Mouse (Mus musculus): ENCODE measurements around the gene Pla2g2c. TPM values are rescaled to one million over a fixed set of nuclear protein-coding genes. Genes with fewer than 3 reads are reported as not detected.

Gene Pla2g2c
- polyA plus RNA-seq, 1 experiment from 2014 or later: 0.25 TPM

- Histone ChIP-seq H3K4me1 (ENCODE audit: insufficient read depth) (no peaks in the 10 kb centered on the region), H3K4me3 (ENCODE audit: low read depth, low read length) (no peak overlapping the region), H3K27me3 (ENCODE audit: insufficient read depth, low read length) (no peaks in the 10 kb centered on the region), H3K27ac (ENCODE audit: low read depth) (no peak overlapping the region), H3K36me3 (ENCODE audit: insufficient read depth) (no peaks in the 10 kb centered on the region), H3K9me3 (ENCODE audit: low read depth, low read length) (no peaks in the 10 kb centered on the region), H3K4me2 (no peak overlapping the region), H3K9ac (no peak overlapping the region)
- no peak for DNase-seq
- 76% methylated on average over 1 of the region's 1 CpGs for WGBS
- ATAC-seq (ENCODE audit: insufficient read depth): no peak
- TF ChIP-seq CTCF (IDR thresholded peaks at IDR 0.05; ENCODE audit: low read depth): no peak
Measured at GRCm38 (mm10) chr4:138714186-138714585, 10.4 kb upstream of the Pla2g2c start.

GRCm38 (mm10) chr4:138716697-138717096 is 7.9 kb upstream of the Pla2g2c start:
- H3K4me2 ChIP-seq: no peak overlapping the region
- no peak overlapping the region for H3K4me3 ChIP-seq (ENCODE audit: low read depth, low read length)
- no peaks in the 10 kb centered on the region for H3K4me1 ChIP-seq (ENCODE audit: insufficient read depth)
- no peak for DNase-seq
- H3K36me3 ChIP-seq (ENCODE audit: insufficient read depth): no peaks in the 10 kb centered on the region
- H3K27me3 ChIP-seq (ENCODE audit: insufficient read depth, low read length): no peaks in the 10 kb centered on the region
- H3K27ac ChIP-seq (ENCODE audit: low read depth): no peak overlapping the region
- no peak for TF ChIP-seq CTCF (IDR thresholded peaks at IDR 0.05; ENCODE audit: low read depth)
- no peak overlapping the region for H3K9ac ChIP-seq
- H3K9me3 ChIP-seq (ENCODE audit: low read depth, low read length): no peaks in the 10 kb centered on the region
- no peak for ATAC-seq (ENCODE audit: insufficient read depth)
- WGBS: 71% methylated on average over 9 of the region's 9 CpGs

GRCm38 (mm10) chr4:138718586-138719263 is 5.9 kb upstream of the Pla2g2c start:
- H3K9me3 ChIP-seq (ENCODE audit: low read depth, low read length): no peaks in the 10 kb centered on the region
- 78% methylated on average over 5 of the region's 5 CpGs for WGBS
- no peak overlapping the region for H3K4me2 ChIP-seq
- no peaks in the 10 kb centered on the region for H3K27me3 ChIP-seq (ENCODE audit: insufficient read depth, low read length)
- no peak for TF ChIP-seq CTCF (IDR thresholded peaks at IDR 0.05; ENCODE audit: low read depth)
- ATAC-seq (ENCODE audit: insufficient read depth) (no peak), DNase-seq (no peak)
- H3K9ac ChIP-seq: no peak overlapping the region
- H3K4me1 ChIP-seq (ENCODE audit: insufficient read depth): no peaks in the 10 kb centered on the region
- no peak overlapping the region for H3K4me3 ChIP-seq (ENCODE audit: low read depth, low read length)
- no peak overlapping the region for H3K27ac ChIP-seq (ENCODE audit: low read depth)
- H3K36me3 ChIP-seq (ENCODE audit: insufficient read depth): no peaks in the 10 kb centered on the region

GRCm38 (mm10) chr4:138719264-138719596 is 5.4 kb upstream of the Pla2g2c start:
- Histone ChIP-seq H3K4me3 (ENCODE audit: low read depth, low read length) (no peak overlapping the region), H3K4me1 (ENCODE audit: insufficient read depth) (no peaks in the 10 kb centered on the region), H3K4me2 (no peak overlapping the region), H3K9me3 (ENCODE audit: low read depth, low read length) (no peaks in the 10 kb centered on the region), H3K27me3 (ENCODE audit: insufficient read depth, low read length) (no peaks in the 10 kb centered on the region), H3K36me3 (ENCODE audit: insufficient read depth) (no peaks in the 10 kb centered on the region), H3K27ac (ENCODE audit: low read depth) (no peak overlapping the region), H3K9ac (no peak overlapping the region)
- DNase-seq (no peak), ATAC-seq (ENCODE audit: insufficient read depth) (no peak)
- 79% methylated on average over 5 of the region's 5 CpGs for WGBS
- no peak for TF ChIP-seq CTCF (IDR thresholded peaks at IDR 0.05; ENCODE audit: low read depth)

- WGBS: 37% methylated on average over 15 of the region's 15 CpGs
- no peak overlapping the region for H3K9ac ChIP-seq
Measured at GRCm38 (mm10) chr4:138723493-138724281, 905 bp upstream of the Pla2g2c start.

GRCm38 (mm10) chr4:138725127-138725461 is 502 bp downstream of the Pla2g2c start:
- Histone ChIP-seq H3K9ac (peak overlapping the region; percentile 28; the same call in 1 of the 2 replicates), H3K27me3 (ENCODE audit: insufficient read depth, low read length) (no peaks in the 10 kb centered on the region), H3K27ac (ENCODE audit: low read depth) (peak overlapping the region; percentile 18; the same call in 1 of the 2 replicates), H3K4me3 (ENCODE audit: low read depth, low read length) (peak overlapping the region; percentile 15), H3K36me3 (ENCODE audit: insufficient read depth) (no peaks in the 10 kb centered on the region), H3K9me3 (ENCODE audit: low read depth, low read length) (no peaks in the 10 kb centered on the region), H3K4me2 (peak overlapping the region; percentile 56), H3K4me1 (ENCODE audit: insufficient read depth) (peaks cover 18% of the 10 kb centered on the region)
- DNase-seq (peak; percentile 78), ATAC-seq (ENCODE audit: insufficient read depth) (peak; percentile 42)
- 3% methylated on average over 13 of the region's 13 CpGs for WGBS
- no peak for TF ChIP-seq CTCF (IDR thresholded peaks at IDR 0.05; ENCODE audit: low read depth)

More at GRCm38 (mm10) chr4:138723493-138724281, 905 bp upstream of the Pla2g2c start:
- no peak overlapping the region for H3K27ac ChIP-seq (ENCODE audit: low read depth)
- no peaks in the 10 kb centered on the region for H3K9me3 ChIP-seq (ENCODE audit: low read depth, low read length)
- H3K27me3 ChIP-seq (ENCODE audit: insufficient read depth, low read length): no peaks in the 10 kb centered on the region
- H3K4me3 ChIP-seq (ENCODE audit: low read depth, low read length): no peak overlapping the region
- peaks cover 12% of the 10 kb centered on the region for H3K4me1 ChIP-seq (ENCODE audit: insufficient read depth)
- no peaks in the 10 kb centered on the region for H3K36me3 ChIP-seq (ENCODE audit: insufficient read depth)
- ATAC-seq (ENCODE audit: insufficient read depth) (peak; percentile 45; the same call in 1 of the 2 replicates), DNase-seq (peak; percentile 42)
- TF ChIP-seq CTCF (IDR thresholded peaks at IDR 0.05; ENCODE audit: low read depth): no peak
- peak overlapping the region; percentile 4; the same call in 1 of the 2 replicates for H3K4me2 ChIP-seq

- ATAC-seq (ENCODE audit: insufficient read depth) (no peak), DNase-seq (peak; percentile 51)
- H3K9ac ChIP-seq: no peak overlapping the region
- no peaks in the 10 kb centered on the region for H3K36me3 ChIP-seq (ENCODE audit: insufficient read depth)
- TF ChIP-seq CTCF (IDR thresholded peaks at IDR 0.05; ENCODE audit: low read depth): no peak
- no peak overlapping the region for H3K4me3 ChIP-seq (ENCODE audit: low read depth, low read length)
- H3K27ac ChIP-seq (ENCODE audit: low read depth): peak overlapping the region; percentile 9; the same call in 1 of the 2 replicates
- no peaks in the 10 kb centered on the region for H3K27me3 ChIP-seq (ENCODE audit: insufficient read depth, low read length)
- 60% methylated on average over 5 of the region's 5 CpGs for WGBS
- H3K4me1 ChIP-seq (ENCODE audit: insufficient read depth): peaks cover 18% of the 10 kb centered on the region
- no peaks in the 10 kb centered on the region for H3K9me3 ChIP-seq (ENCODE audit: low read depth, low read length)
- H3K4me2 ChIP-seq: no peak overlapping the region
Measured at GRCm38 (mm10) chr4:138725751-138726150, 1.2 kb downstream of the Pla2g2c start.

Data from lung, embryonic 14.5 days (tissue).